Mouse (Mus musculus) adrenal gland, adult 18-20 months (tissue): ENCODE results near the gene Smad3. TPM values are rescaled to one million over a fixed set of nuclear protein-coding genes. Genes with fewer than 3 reads are reported as not detected.
A peak's percentile ranks its signal among the peaks of the same experiment; 100 is the strongest.

Experiments
- DNase-seq, 2 experiments: peaks; one replicate each; pipeline ENCODE4 v3.0.0; 2021 to 2022; ENCODE audit warnings: low spot score in 2 of 2
- long read RNA-seq, 2 experiments: library from polyadenylated mRNA; stranded (forward); transcript quantifications; one replicate each; pipeline ENCODE4 v2.0.0; 2021
- total RNA-seq, 2 experiments: library from RNA; stranded (reverse); gene quantifications; 1 replicate in 1 of 2; 2 replicates in 1 of 2; pipeline ENCODE4 v1.2.3; 2021

The Smad3 gene
- 10 to 100 TPM; 24.6 to 25.2 TPM for total RNA-seq
- long read RNA-seq, experiment 1, full-length matches to known transcripts, result 1 of 4 reads
- long read RNA-seq, experiment 1, partial matches to known transcripts, result 1 of 4 reads
- long read RNA-seq, experiment 1, other reads (novel, unspliced or antisense), result 2 of 4 reads
- long read RNA-seq, experiment 2, partial matches to known transcripts, result 4 of 16 reads
- long read RNA-seq, experiment 2, other reads (novel, unspliced or antisense), result 12 of 16 reads

- DNase-seq, result peak; percentile 92 to 95
Measured at GRCm38 (mm10) chr9:63757865-63758440, at the start of gene Smad3. Gene Smad3, minus strand, starts transcription at chr9:63757994.

GRCm38 (mm10) chr9:63804847-63805246 is 47.1 kb upstream of the Smad3 start:
- no peak for DNase-seq

GRCm38 (mm10) chr9:63803181-63803591 is 45.4 kb upstream of the Smad3 start:
- DNase-seq, result no peak

GRCm38 (mm10) chr9:63802504-63802903 is 44.7 kb upstream of the Smad3 start:
- no peak for DNase-seq

- no peak for DNase-seq
Measured at GRCm38 (mm10) chr9:63802080-63802479, 44.3 kb upstream of the Smad3 start.

GRCm38 (mm10) chr9:63796429-63796828 is 38.6 kb upstream of the Smad3 start:
- no peak for DNase-seq

GRCm38 (mm10) chr9:63793731-63794495 is 36.1 kb upstream of the Smad3 start:
- peak; percentile 54 to 69 for DNase-seq

GRCm38 (mm10) chr9:63791716-63792115 is 33.9 kb upstream of the Smad3 start:
- no peak for DNase-seq

GRCm38 (mm10) chr9:63791275-63791674 is 33.5 kb upstream of the Smad3 start:
- DNase-seq, result no peak

- no peak for DNase-seq
Measured at GRCm38 (mm10) chr9:63790222-63790621, 32.4 kb upstream of the Smad3 start.

GRCm38 (mm10) chr9:63789386-63789785 is 31.6 kb upstream of the Smad3 start:
- no peak for DNase-seq

GRCm38 (mm10) chr9:63787606-63788005 is 29.8 kb upstream of the Smad3 start:
- DNase-seq, result no peak

- DNase-seq, result no peak
Measured at GRCm38 (mm10) chr9:63787086-63787485, 29.3 kb upstream of the Smad3 start.

- DNase-seq, result no peak
Measured at GRCm38 (mm10) chr9:63786026-63786670, 28.4 kb upstream of the Smad3 start.

- no peak for DNase-seq
Measured at GRCm38 (mm10) chr9:63785492-63785891, 27.7 kb upstream of the Smad3 start.

GRCm38 (mm10) chr9:63784597-63784996 is 26.8 kb upstream of the Smad3 start:
- no peak for DNase-seq

- DNase-seq, result no peak
Measured at GRCm38 (mm10) chr9:63782744-63783143, 24.9 kb upstream of the Smad3 start.

- no peak for DNase-seq
Measured at GRCm38 (mm10) chr9:63781714-63782464, 24.1 kb upstream of the Smad3 start.

GRCm38 (mm10) chr9:63779950-63780887 is 22.4 kb upstream of the Smad3 start:
- no peak for DNase-seq

GRCm38 (mm10) chr9:63776735-63777134 is 18.9 kb upstream of the Smad3 start:
- no peak for DNase-seq
